Mouse (Mus musculus) stomach, embryonic 14.5 days (tissue): ENCODE results near the gene Ptprn2. TPM values are rescaled to one million over a fixed set of nuclear protein-coding genes. Genes with fewer than 3 reads are reported as not detected.
A peak's percentile ranks its signal among the peaks of the same experiment; 100 is the strongest.

Experiments
- ATAC-seq: fragments of 200-750 bp; cut with Nextera tagmentation; 2 replicates; pipeline ENCODE4 v1.8.0; 2017; ENCODE audit warnings: low read depth, moderate TSS enrichment; ENCODE audit not compliant: insufficient number of reproducible peaks, insufficient read depth, low FRiP score
- H3K27ac ChIP-seq: fragments of 300-500 bp; sonication (generic); 2 replicates; pipeline ENCODE4 v1.5.1; 2014; ENCODE audit warnings: mild to moderate bottlenecking, low read length, moderate library complexity, mixed read lengths
- H3K27me3 ChIP-seq: fragments of 300-500 bp; sonication (generic); 2 replicates; pipeline ENCODE4 v1.6.1; 2014; ENCODE audit warnings: low read length, control low read depth, mixed read lengths; ENCODE audit not compliant: control insufficient read depth, insufficient read depth
- H3K36me3 ChIP-seq: fragments of 300-500 bp; sonication (generic); 2 replicates; pipeline ENCODE4 v1.6.1; 2014; ENCODE audit warnings: mild to moderate bottlenecking, control low read depth, low read length, moderate library complexity, mixed read lengths; ENCODE audit not compliant: control insufficient read depth, insufficient read depth
- H3K4me1 ChIP-seq: fragments of 300-500 bp; sonication (generic); 2 replicates; pipeline ENCODE4 v1.6.1; 2014; ENCODE audit warnings: low read length, control low read depth, mixed read lengths; ENCODE audit not compliant: control insufficient read depth, insufficient read depth
- H3K4me2 ChIP-seq: fragments of 300-500 bp; sonication (generic); replicated peaks from 2 replicates; pipeline ENCODE4 v1.6.1; 2014; ENCODE audit warnings: low read depth, low read length, control low read depth
- H3K4me3 ChIP-seq: fragments of 300-500 bp; sonication (generic); 2 replicates; pipeline ENCODE4 v1.5.1; 2014; ENCODE audit warnings: low read depth, low read length, control low read depth
- H3K9ac ChIP-seq: fragments of 300-500 bp; sonication (generic); replicated peaks from 2 replicates; pipeline ENCODE4 v1.6.1; 2014; ENCODE audit warnings: low read depth, mild to moderate bottlenecking, control low read depth, low read length, moderate library complexity, mixed read lengths
- H3K9me3 ChIP-seq: fragments of 300-500 bp; sonication (generic); 2 replicates; pipeline ENCODE4 v1.6.1; 2016; ENCODE audit warnings: low read depth, low read length, control low read depth; ENCODE audit not compliant: control insufficient read depth
- whole genome bisulfite sequencing: fragments of 180-500 bp; shearing (Covaris S2); extraction: QIAGEN DNeasy Blood & Tissue Kit; methylation state at CpG from one replicate; pipeline ENCODE4 v1.1.7; 2014; 5-methylcytosine and 5-hydroxymethylcytosine counted together
- polyA plus RNA-seq: library from polyadenylated mRNA; unstranded; fragments of >200 nt; fragmentation: Nextera tagmentation; extraction: Ambion mirVana; gene quantifications from 2 replicates; pipeline ENCODE4 v1.2.1, GENCODE M21; 2014

Ptprn2 gene
- polyA plus RNA-seq, 1 experiment from 2014 or later: 2.2 TPM

GRCm38 (mm10) chr12:116621325-116622040, 136.0 kb downstream of the Ptprn2 start:
- H3K36me3 ChIP-seq: no peaks in the 10 kb centered on the region
- H3K9ac ChIP-seq: no peak overlapping the region
- no peak overlapping the region for H3K27ac ChIP-seq
- WGBS: 79% methylated on average over 10 of the region's 10 CpGs
- H3K27me3 ChIP-seq: no peaks in the 10 kb centered on the region
- no peaks in the 10 kb centered on the region for H3K9me3 ChIP-seq
- H3K4me1 ChIP-seq: no peaks in the 10 kb centered on the region
- no peak overlapping the region for H3K4me3 ChIP-seq
- ATAC-seq: no peak
- no peak overlapping the region for H3K4me2 ChIP-seq

- WGBS: 58% methylated on average over 6 of the region's 6 CpGs
These were observed 137.3 kb downstream of the Ptprn2 start for GRCm38 (mm10) chr12:116622665-116623387.

GRCm38 (mm10) chr12:116625391-116626281, 140.1 kb downstream of the Ptprn2 start:
- no peaks in the 10 kb centered on the region for H3K4me1 ChIP-seq
- no peak overlapping the region for H3K9ac ChIP-seq
- H3K27me3 ChIP-seq: no peaks in the 10 kb centered on the region
- 49% methylated on average over 9 of the region's 9 CpGs for WGBS
- no peak overlapping the region for H3K27ac ChIP-seq
- no peak overlapping the region for H3K4me3 ChIP-seq
- peak; percentile 53; the same call in 1 of the 2 replicates for ATAC-seq
- no peaks in the 10 kb centered on the region for H3K36me3 ChIP-seq
- no peak overlapping the region for H3K4me2 ChIP-seq
- H3K9me3 ChIP-seq: no peaks in the 10 kb centered on the region

More at GRCm38 (mm10) chr12:116622665-116623387, 137.3 kb downstream of the Ptprn2 start:
- Histone ChIP-seq H3K27ac (no peak overlapping the region), H3K9me3 (no peaks in the 10 kb centered on the region), H3K4me2 (no peak overlapping the region), H3K9ac (no peak overlapping the region), H3K27me3 (no peaks in the 10 kb centered on the region), H3K4me3 (no peak overlapping the region), H3K4me1 (no peaks in the 10 kb centered on the region), H3K36me3 (no peaks in the 10 kb centered on the region)
- ATAC-seq: no peak

- no peaks in the 10 kb centered on the region for H3K27me3 ChIP-seq
- H3K4me1 ChIP-seq: no peaks in the 10 kb centered on the region
- no peak overlapping the region for H3K27ac ChIP-seq
- WGBS: 82% methylated on average over 3 of the region's 3 CpGs
- H3K9ac ChIP-seq: no peak overlapping the region
- H3K36me3 ChIP-seq: no peaks in the 10 kb centered on the region
- ATAC-seq: no peak
- no peak overlapping the region for H3K4me2 ChIP-seq
- H3K9me3 ChIP-seq: no peaks in the 10 kb centered on the region
- no peak overlapping the region for H3K4me3 ChIP-seq
These were observed 143.5 kb downstream of the Ptprn2 start for GRCm38 (mm10) chr12:116628992-116629391.

- Histone ChIP-seq H3K36me3 (no peaks in the 10 kb centered on the region), H3K27ac (no peak overlapping the region), H3K4me1 (no peaks in the 10 kb centered on the region), H3K9ac (no peak overlapping the region), H3K4me2 (no peak overlapping the region), H3K27me3 (no peaks in the 10 kb centered on the region), H3K9me3 (no peaks in the 10 kb centered on the region), H3K4me3 (no peak overlapping the region)
- WGBS: 51% methylated on average over 2 of the region's 2 CpGs
- no peak for ATAC-seq
These were observed 152.0 kb downstream of the Ptprn2 start for GRCm38 (mm10) chr12:116637498-116637897.

- no peak for ATAC-seq
- no peaks in the 10 kb centered on the region for H3K27me3 ChIP-seq
- no peak overlapping the region for H3K4me3 ChIP-seq
- no peak overlapping the region for H3K9ac ChIP-seq
- H3K9me3 ChIP-seq: no peaks in the 10 kb centered on the region
- WGBS: 19% methylated on average over 4 of the region's 4 CpGs
- H3K4me2 ChIP-seq: no peak overlapping the region
- H3K4me1 ChIP-seq: no peaks in the 10 kb centered on the region
- H3K36me3 ChIP-seq: no peaks in the 10 kb centered on the region
- no peak overlapping the region for H3K27ac ChIP-seq
These were observed 155.4 kb downstream of the Ptprn2 start for GRCm38 (mm10) chr12:116640871-116641270.

- H3K36me3 ChIP-seq: no peaks in the 10 kb centered on the region
- H3K27ac ChIP-seq: no peak overlapping the region
- H3K9me3 ChIP-seq: no peaks in the 10 kb centered on the region
- no peaks in the 10 kb centered on the region for H3K4me1 ChIP-seq
- H3K4me2 ChIP-seq: no peak overlapping the region
- no peak overlapping the region for H3K9ac ChIP-seq
- H3K27me3 ChIP-seq: no peaks in the 10 kb centered on the region
- 27% methylated on average over 14 of the region's 14 CpGs for WGBS
- no peak overlapping the region for H3K4me3 ChIP-seq
- ATAC-seq: peak; percentile 58; the same call in 1 of the 2 replicates
These were observed 156.0 kb downstream of the Ptprn2 start for GRCm38 (mm10) chr12:116641339-116642190.
